Mouse (Mus musculus): ENCODE measurements around the gene Sec14l2. TPM values are rescaled to one million over a fixed set of nuclear protein-coding genes. Genes with fewer than 3 reads are reported as not detected.
"Not testable (repeated sequence)": the region's sequence is repeated elsewhere in the genome, so short reads cannot be mapped to it uniquely, and the experiment has no call there.

Sec14l2 gene
- polyA plus RNA-seq, 1 experiment from 2014 or later = 2.1 TPM

DNA sequence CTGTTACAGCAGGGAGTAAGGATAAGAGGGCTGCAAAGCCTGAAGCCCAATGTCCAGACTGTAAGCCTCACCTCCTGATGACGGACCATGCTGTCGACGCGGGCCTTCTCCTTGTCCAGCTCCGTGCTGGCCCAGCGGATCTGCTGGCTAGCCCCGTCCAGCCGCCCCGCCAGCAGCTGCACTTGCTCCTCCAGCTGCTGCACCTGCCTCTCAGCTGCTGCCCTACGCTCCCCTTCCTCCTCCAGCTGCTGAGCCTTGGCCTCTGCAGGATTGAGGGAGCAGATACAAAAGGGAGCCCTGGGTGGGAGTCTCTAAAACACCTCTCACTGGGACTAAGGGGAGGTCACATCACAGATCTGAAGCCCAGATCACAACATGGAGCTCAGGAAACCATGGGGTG is 23.9 kb upstream of the Sec14l2 start:
- no peaks in the 10 kb centered on the region for H3K9me3 ChIP-seq
- peaks cover 29% of the 10 kb centered on the region for H3K36me3 ChIP-seq
- WGBS = 73% methylated on average over 10 of the region's 10 CpGs
- H3K4me1 ChIP-seq = peaks cover 8% of the 10 kb centered on the region
- H3K4me3 ChIP-seq = no peak overlapping the region
- H3K27ac ChIP-seq = no peak overlapping the region
- H3K27me3 ChIP-seq (ENCODE audit: insufficient read depth, poor library complexity, severe bottlenecking) = 0 out of 2 replicates have a peak, but pooled peaks cover 5% of the 10 kb centered on the region
- no peak for DNase-seq (ENCODE audit: low spot score)

GRCm38 (mm10) chr11:4146381-4146780 is 23.2 kb upstream of the Sec14l2 start:
- 0 out of 2 replicates have a peak, but pooled peaks cover 5% of the 10 kb centered on the region for H3K27me3 ChIP-seq (ENCODE audit: insufficient read depth, poor library complexity, severe bottlenecking)
- H3K4me3 ChIP-seq = no peak overlapping the region
- 75% methylated on average over 6 of the region's 6 CpGs for WGBS
- no peak overlapping the region for H3K27ac ChIP-seq
- DNase-seq (ENCODE audit: low spot score) = no peak
- peaks cover 8% of the 10 kb centered on the region for H3K4me1 ChIP-seq
- H3K9me3 ChIP-seq = no peaks in the 10 kb centered on the region
- H3K36me3 ChIP-seq = peaks cover 37% of the 10 kb centered on the region

DNA sequence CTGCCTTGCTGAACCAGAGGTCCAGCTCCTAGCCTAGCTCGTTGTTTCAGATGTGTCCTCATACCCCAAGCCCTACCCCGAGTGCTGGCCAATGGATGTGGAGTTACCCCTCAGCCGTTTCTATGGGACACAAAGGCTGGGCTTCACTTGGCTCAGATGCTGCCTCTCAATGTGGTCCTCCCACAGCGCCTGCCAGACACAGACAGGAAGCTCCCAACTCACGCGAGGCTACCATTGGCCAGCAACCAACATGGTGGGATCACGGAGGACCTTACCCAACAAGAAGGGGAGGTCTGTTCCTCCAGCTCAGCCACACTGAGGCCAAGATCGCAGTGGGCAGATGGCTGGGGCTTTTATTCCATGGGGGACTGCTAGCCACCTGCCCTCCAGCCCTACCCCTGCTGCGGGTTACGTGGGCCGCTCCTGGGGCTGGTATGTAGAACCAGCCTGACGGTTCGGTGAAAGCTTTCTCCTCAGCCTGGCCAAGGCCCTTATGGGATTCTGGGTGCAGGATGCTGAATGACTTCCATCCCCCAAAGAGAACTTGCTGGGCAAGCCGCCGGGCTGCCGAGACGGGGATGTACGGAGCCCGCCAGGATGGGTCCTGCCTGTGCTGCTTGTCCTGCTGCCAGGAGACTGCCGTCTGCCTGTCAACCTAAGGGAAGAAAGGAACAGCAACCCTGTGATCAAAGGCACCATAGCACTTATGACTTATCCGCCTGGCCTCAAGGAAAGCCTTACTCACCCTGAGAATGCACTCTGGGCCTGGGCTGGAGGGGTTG is 20.3 kb upstream of the Sec14l2 start:
- H3K27me3 ChIP-seq (ENCODE audit: insufficient read depth, poor library complexity, severe bottlenecking) = 0 out of 2 replicates have a peak, but pooled peaks cover 5% of the 10 kb centered on the region
- no peak for DNase-seq (ENCODE audit: low spot score)
- no peaks in the 10 kb centered on the region for H3K9me3 ChIP-seq
- H3K27ac ChIP-seq = no peak overlapping the region
- H3K4me3 ChIP-seq = no peak overlapping the region
- H3K36me3 ChIP-seq = peaks cover 57% of the 10 kb centered on the region
- H3K4me1 ChIP-seq = peaks cover 6% of the 10 kb centered on the region
- 84% methylated on average over 21 of the region's 21 CpGs for WGBS

DNA sequence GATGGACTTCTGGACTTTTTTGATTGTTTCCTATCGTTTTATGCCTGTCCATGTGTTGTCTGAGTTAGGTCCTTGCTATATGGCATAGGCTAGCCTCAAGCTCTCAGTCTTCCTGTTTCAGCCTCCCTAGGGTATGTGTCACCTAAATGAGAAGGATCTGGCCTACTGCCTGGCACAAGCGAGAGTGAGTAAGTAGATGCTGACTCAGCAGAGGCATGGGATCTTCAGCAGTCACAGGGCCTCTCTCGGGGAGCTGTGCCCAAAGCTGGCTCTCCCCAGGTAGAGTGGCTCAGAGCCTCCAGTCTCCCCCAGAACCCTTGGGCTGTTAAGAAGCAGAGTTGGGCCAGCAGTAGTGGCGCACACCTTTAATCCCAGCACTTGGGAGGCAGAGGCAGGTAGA is 19.1 kb upstream of the Sec14l2 start:
- Histone ChIP-seq H3K27me3 (ENCODE audit: insufficient read depth, poor library complexity, severe bottlenecking) (no peaks in the 10 kb centered on the region), H3K27ac (no peak overlapping the region), H3K4me3 (no peak overlapping the region), H3K4me1 (no peaks in the 10 kb centered on the region), H3K9me3 (no peaks in the 10 kb centered on the region), H3K36me3 (peaks cover 68% of the 10 kb centered on the region)
- DNase-seq (ENCODE audit: low spot score) = no peak
- 85% methylated on average over 4 of the region's 4 CpGs for WGBS

- Histone ChIP-seq H3K4me1 (peaks cover 8% of the 10 kb centered on the region; the same call in 1 of the 2 replicates), H3K27ac (no peak overlapping the region), H3K36me3 (peaks cover 75% of the 10 kb centered on the region), H3K9me3 (no peaks in the 10 kb centered on the region), H3K4me3 (no peak overlapping the region), H3K27me3 (ENCODE audit: insufficient read depth, poor library complexity, severe bottlenecking) (no peaks in the 10 kb centered on the region)
- DNase-seq (ENCODE audit: low spot score) = no peak
Measured at GRCm38 (mm10) chr11:4141505-4141904, 18.3 kb upstream of the Sec14l2 start.

GRCm38 (mm10) chr11:4138964-4139363 is 15.7 kb upstream of the Sec14l2 start:
- Histone ChIP-seq H3K4me3 (no peak overlapping the region), H3K27me3 (ENCODE audit: insufficient read depth, poor library complexity, severe bottlenecking) (no peaks in the 10 kb centered on the region), H3K9me3 (no peaks in the 10 kb centered on the region), H3K36me3 (peaks cover 68% of the 10 kb centered on the region), H3K27ac (no peak overlapping the region), H3K4me1 (peaks cover 14% of the 10 kb centered on the region)
- no peak for DNase-seq (ENCODE audit: low spot score)
- 82% methylated on average over 2 of the region's 2 CpGs for WGBS

DNA sequence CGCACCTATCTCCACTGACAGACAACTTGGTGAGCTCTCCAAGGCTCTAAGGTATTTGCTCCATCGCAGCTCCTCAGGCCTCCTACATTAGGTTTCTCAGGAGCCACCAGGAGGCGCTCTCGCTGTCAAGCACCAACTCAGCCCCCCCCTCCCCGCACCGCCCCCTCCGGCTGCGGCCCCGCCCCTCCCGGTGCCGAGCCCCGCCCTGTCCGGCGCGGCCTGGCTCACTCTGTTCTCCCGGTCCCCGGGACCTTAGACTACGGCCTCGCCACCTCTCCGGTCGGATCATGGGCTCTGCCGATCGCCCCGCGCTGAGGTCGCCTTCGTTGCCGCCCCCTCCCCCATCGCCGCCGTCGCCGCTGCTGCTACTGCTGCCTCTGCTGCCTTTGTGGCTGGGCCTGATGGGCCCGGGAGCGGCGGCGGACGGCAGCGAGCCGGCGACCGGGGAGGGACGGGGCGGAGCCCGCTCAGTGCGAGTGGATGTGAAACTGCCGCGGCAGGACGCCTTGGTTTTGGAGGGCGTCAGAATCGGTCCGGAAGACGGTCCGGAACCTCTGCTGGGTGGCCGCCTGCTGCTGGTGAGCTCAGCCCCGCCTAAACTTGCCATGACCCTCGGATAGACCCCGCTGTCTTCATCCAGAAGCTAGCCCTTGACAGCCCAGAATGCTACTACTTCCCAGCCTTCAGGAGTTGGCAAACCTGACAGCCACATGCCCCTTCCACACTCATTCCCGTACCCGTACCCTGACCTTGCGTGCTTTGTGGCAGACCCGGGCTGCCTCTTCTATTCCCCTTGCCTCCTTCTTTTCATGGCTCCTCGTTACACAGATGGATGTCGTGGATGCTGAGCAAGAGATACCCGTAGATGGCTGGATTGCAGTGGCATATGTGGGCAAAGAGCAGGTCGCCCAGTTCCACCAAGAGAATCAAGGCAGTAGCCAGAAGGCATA is 12.0 kb upstream of the Sec14l2 start, which contains the start of gene Rnf215:
Rnf215 (plus strand) TSS at position 217 of the 950 bp plus-strand sequence.
- H3K27ac ChIP-seq = peak within 1 kb of the TSS; percentile 97
- H3K36me3 ChIP-seq = peaks cover 31% of the 10 kb centered on the region
- peak within 1 kb of the TSS; percentile 93 for H3K4me3 ChIP-seq
- H3K9me3 ChIP-seq = no peaks in the 10 kb centered on the region
- peaks cover 18% of the 10 kb centered on the region for H3K4me1 ChIP-seq
- 2% methylated on average over 66 of the region's 66 CpGs for whole genome bisulfite sequencing
- no peaks in the 10 kb centered on the region for H3K27me3 ChIP-seq (ENCODE audit: insufficient read depth, poor library complexity, severe bottlenecking)
- peak; percentile 94 for DNase-seq (ENCODE audit: low spot score)

DNA sequence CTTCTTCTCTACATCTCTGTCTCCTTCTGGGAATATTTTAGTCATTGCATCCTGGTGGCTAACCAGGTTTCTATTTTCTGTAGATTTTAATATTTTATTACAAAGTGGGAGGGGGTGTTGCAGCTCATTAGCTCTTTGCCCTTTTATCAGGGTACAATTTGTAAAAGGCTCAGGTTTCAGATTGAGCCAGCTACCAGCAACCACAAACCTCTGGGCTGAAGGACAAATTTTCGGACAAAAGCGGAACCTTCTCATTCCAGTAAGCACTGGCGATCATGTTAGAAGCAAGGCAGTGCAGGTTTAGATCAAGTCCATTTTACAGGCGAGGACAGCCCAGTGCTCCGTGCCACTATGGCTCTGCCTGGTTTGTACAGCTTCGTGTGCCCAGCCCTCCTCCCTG is 11.2 kb upstream of the Sec14l2 start:
- H3K36me3 ChIP-seq = peaks cover 23% of the 10 kb centered on the region
- H3K27me3 ChIP-seq (ENCODE audit: insufficient read depth, poor library complexity, severe bottlenecking) = no peaks in the 10 kb centered on the region
- no peak for DNase-seq (ENCODE audit: low spot score)
- peaks cover 18% of the 10 kb centered on the region for H3K4me1 ChIP-seq
- no peak overlapping the region for H3K4me3 ChIP-seq
- no peaks in the 10 kb centered on the region for H3K9me3 ChIP-seq
- WGBS = 50% methylated on average over 6 of the region's 6 CpGs
- H3K27ac ChIP-seq = no peak overlapping the region

DNA sequence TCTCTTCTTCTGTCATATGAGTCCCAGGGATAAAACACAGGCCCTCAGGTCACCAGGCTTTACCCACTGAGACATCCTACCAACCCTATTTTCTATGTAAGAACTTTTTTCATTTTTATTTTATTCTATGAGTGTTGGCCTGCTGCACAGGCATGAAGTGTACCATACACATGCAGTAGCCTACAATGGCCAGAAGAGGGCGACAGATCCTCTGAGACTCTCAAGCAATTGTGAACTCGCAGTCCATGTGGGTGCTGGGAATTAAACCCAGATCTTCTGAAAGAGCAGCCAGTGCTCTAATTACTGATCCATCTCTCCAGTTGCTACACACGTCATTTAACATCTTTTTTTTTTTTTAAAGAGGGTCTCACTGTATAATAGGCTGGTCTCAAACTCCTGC is 10.2 kb upstream of the Sec14l2 start:
- DNase-seq (ENCODE audit: low spot score) = no peak
- 48% methylated on average over 3 of the region's 3 CpGs for WGBS
- peaks cover 18% of the 10 kb centered on the region for H3K4me1 ChIP-seq
- peaks cover 17% of the 10 kb centered on the region for H3K36me3 ChIP-seq
- no peak overlapping the region for H3K4me3 ChIP-seq
- H3K27me3 ChIP-seq (ENCODE audit: insufficient read depth, poor library complexity, severe bottlenecking) = no peaks in the 10 kb centered on the region
- H3K9me3 ChIP-seq = no peaks in the 10 kb centered on the region
- no peak overlapping the region for H3K27ac ChIP-seq

DNA sequence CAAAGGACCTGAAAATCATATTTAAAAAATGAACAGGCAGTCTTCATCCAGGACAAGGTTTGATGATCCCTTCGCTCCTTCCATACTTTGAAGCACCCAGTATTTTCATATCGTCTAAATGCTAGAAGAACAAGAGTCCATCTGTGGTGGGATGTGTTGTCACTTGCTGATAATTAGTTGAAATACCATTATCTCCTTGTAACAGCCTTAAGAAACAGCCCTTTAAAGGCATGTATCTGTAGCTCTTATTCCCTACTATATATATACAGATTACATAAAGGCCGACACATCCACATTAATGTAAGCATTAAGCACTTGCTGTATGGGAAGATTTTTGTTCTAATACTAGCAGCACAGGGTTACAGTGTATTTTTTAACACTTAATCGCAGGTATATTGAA is 5.2 kb upstream of the Sec14l2 start:
- H3K4me3 ChIP-seq; H3K4me1 ChIP-seq; H3K36me3 ChIP-seq; H3K27ac ChIP-seq; H3K27me3 ChIP-seq (ENCODE audit: insufficient read depth, poor library complexity, severe bottlenecking); DNase-seq (ENCODE audit: low spot score); H3K9me3 ChIP-seq: not testable (repeated sequence)
- 78% methylated on average over 4 of the region's 4 CpGs for WGBS

- no peak for DNase-seq (ENCODE audit: low spot score)
- H3K4me1 ChIP-seq = peaks cover 4% of the 10 kb centered on the region; the same call in 1 of the 2 replicates
- H3K4me3 ChIP-seq = no peak overlapping the region
- H3K27ac ChIP-seq = no peak overlapping the region
- no peaks in the 10 kb centered on the region for H3K36me3 ChIP-seq
- no peaks in the 10 kb centered on the region; the same call in none of the 2 replicates for H3K9me3 ChIP-seq
- 78% methylated on average over 1 of the region's 1 CpGs for WGBS
- H3K27me3 ChIP-seq (ENCODE audit: insufficient read depth, poor library complexity, severe bottlenecking) = peaks cover under 1% of the 10 kb centered on the region; the same call in 1 of the 2 replicates
Measured at GRCm38 (mm10) chr11:4127059-4127458, 3.8 kb upstream of the Sec14l2 start.

GRCm38 (mm10) chr11:4123922-4124321 is 707 bp upstream of the Sec14l2 start:
- H3K4me3 ChIP-seq = no peak overlapping the region
- H3K27ac ChIP-seq = no peak overlapping the region
- no peaks in the 10 kb centered on the region; the same call in none of the 2 replicates for H3K9me3 ChIP-seq
- peaks cover 17% of the 10 kb centered on the region for H3K4me1 ChIP-seq
- H3K36me3 ChIP-seq = no peaks in the 10 kb centered on the region
- DNase-seq (ENCODE audit: low spot score) = no peak
- WGBS = 66% methylated on average over 5 of the region's 5 CpGs
- H3K27me3 ChIP-seq (ENCODE audit: insufficient read depth, poor library complexity, severe bottlenecking) = peaks cover 29% of the 10 kb centered on the region

GRCm38 (mm10) chr11:4122226-4122625 is 989 bp downstream of the Sec14l2 start:
- Histone ChIP-seq H3K4me3 (no peak overlapping the region), H3K27ac (no peak overlapping the region), H3K27me3 (ENCODE audit: insufficient read depth, poor library complexity, severe bottlenecking) (peaks cover 45% of the 10 kb centered on the region), H3K4me1 (peaks cover 34% of the 10 kb centered on the region), H3K9me3 (no peaks in the 10 kb centered on the region; the same call in none of the 2 replicates), H3K36me3 (no peaks in the 10 kb centered on the region)
- no peak for DNase-seq (ENCODE audit: low spot score)
- 82% methylated on average over 5 of the region's 5 CpGs for WGBS
